ENCODE assay signal across 16 mouse cellular contexts in genomic region chr4:131461728-131462127, GRCm38 (mm10).
DNase-seq lines count a peak whose midpoint lies in the region; ATAC-seq lines count a peak whose summit lies in the region.
"Had no signal": no experiment of that assay in that cellular context is flagged by ENCODE, and none has a peak within 500 bp of the region (broad histone marks: within the 10 kb centered on the region; RNA-seq: fewer than 3 reads in every experiment).

No protein-coding gene starts in this region.

- H3K4me1 ChIP-seq in forebrain, embryonic 11.5 days (replicated peaks; ENCODE audit: control insufficient read depth, insufficient read depth, low read length): peaks cover 10% of the 10 kb centered on the region
- peaks cover 17% of the 10 kb centered on the region for H3K4me1 ChIP-seq in hindbrain, embryonic 14.5 days (replicated peaks; ENCODE audit: control insufficient read depth, insufficient read depth, low read length)
- H3K4me1 ChIP-seq in neural tube, embryonic 14.5 days (ENCODE audit: control insufficient read depth, insufficient read depth, low read length): peaks cover 15% of the 10 kb centered on the region

- intact Hi-C loops in heart, postnatal 25 days (cut with DNase I): no loop called here

- ATAC-seq in forebrain, embryonic 11.5 days (replicated peaks; ENCODE audit: low FRiP score): peak; percentile 90
- peak; percentile 80 for ATAC-seq in hindbrain, embryonic 14.5 days (ENCODE audit: low FRiP score)
- ATAC-seq in neural tube, embryonic 14.5 days (ENCODE audit: low read depth): peak; percentile 86

- no peaks in the 10 kb centered on the region for H3K27me3 ChIP-seq in forebrain, embryonic 11.5 days (ENCODE audit: control insufficient read depth, insufficient read depth, low read length)
- no peaks in the 10 kb centered on the region for H3K27me3 ChIP-seq in hindbrain, embryonic 14.5 days (ENCODE audit: control insufficient read depth, insufficient read depth, low read length)
- no peaks in the 10 kb centered on the region for H3K27me3 ChIP-seq in neural tube, embryonic 14.5 days (ENCODE audit: control insufficient read depth, insufficient read depth, low read length)
- H3K27me3 ChIP-seq: Patski had no signal

- H3K27ac ChIP-seq in forebrain, embryonic 11.5 days (ENCODE audit: low read depth, low read length): peak overlapping the region; percentile 95
- peak overlapping the region; percentile 70 for H3K27ac ChIP-seq in hindbrain, embryonic 14.5 days
- peak overlapping the region; percentile 36; the same call in 1 of the 2 replicates for H3K27ac ChIP-seq in neural tube, embryonic 14.5 days (ENCODE audit: low read depth, low read length)

- DNase-seq in heart, adult 11 months: peak; percentile 71
- no peak for DNase-seq in heart, postnatal 25 days (ENCODE audit: low spot score)
- DNase-seq in forebrain, embryonic 11.5 days (ENCODE audit: low spot score): peak; percentile 76
- peak; percentile 48 for DNase-seq in hindbrain, embryonic 14.5 days (ENCODE audit: low spot score)
- DNase-seq in spleen, adult 18-20 months: no peak
- DNase-seq in adrenal gland, postnatal 14 days: no peak
- DNase-seq in cerebellum, adult 9-10 months: no peak
- DNase-seq: cerebellum, adult 18-20 months; gastrocnemius, postnatal 14 days; kidney, adult 18-20 months; lung, embryonic 14.5 days; right cerebral cortex, postnatal 4 days had no signal

- WGBS in forebrain, embryonic 11.5 days: 26% methylated on average over 7 of the region's 7 CpGs
- 33% methylated on average over 7 of the region's 7 CpGs for WGBS in hindbrain, embryonic 14.5 days
- 18% methylated on average over 7 of the region's 7 CpGs for WGBS in neural tube, embryonic 14.5 days

- H3K36me3 ChIP-seq in forebrain, embryonic 11.5 days (ENCODE audit: control insufficient read depth, insufficient read depth, low read length): no peaks in the 10 kb centered on the region
- no peaks in the 10 kb centered on the region for H3K36me3 ChIP-seq in hindbrain, embryonic 14.5 days (replicated peaks; ENCODE audit: control insufficient read depth, insufficient read depth)
- H3K36me3 ChIP-seq in neural tube, embryonic 14.5 days (ENCODE audit: control insufficient read depth, insufficient read depth, low read length): no peaks in the 10 kb centered on the region

- no peak overlapping the region for H3K4me2 ChIP-seq in forebrain, embryonic 11.5 days (ENCODE audit: low read depth, low read length, severe bottlenecking)
- H3K4me2 ChIP-seq in hindbrain, embryonic 14.5 days (replicated peaks): no peak overlapping the region
- H3K4me2 ChIP-seq in neural tube, embryonic 14.5 days (ENCODE audit: low read depth, low read length): no peak overlapping the region
- H3K4me2 ChIP-seq: heart, embryonic 11.5 days; liver, embryonic 11.5 days; lung, embryonic 14.5 days had no signal

- no peak overlapping the region for H3K9ac ChIP-seq in forebrain, embryonic 11.5 days (ENCODE audit: low read length)
- H3K9ac ChIP-seq in hindbrain, embryonic 14.5 days: no peak overlapping the region
- no peak overlapping the region for H3K9ac ChIP-seq in neural tube, embryonic 14.5 days (replicated peaks; ENCODE audit: low read depth, low read length)
- H3K9ac ChIP-seq: lung, embryonic 14.5 days had no signal

- H3K4me3 ChIP-seq in forebrain, embryonic 11.5 days (ENCODE audit: low read depth, low read length): no peak overlapping the region
- no peak overlapping the region for H3K4me3 ChIP-seq in hindbrain, embryonic 14.5 days (replicated peaks; ENCODE audit: low read length)
- no peak overlapping the region for H3K4me3 ChIP-seq in neural tube, embryonic 14.5 days (ENCODE audit: low read depth, low read length)

- no peaks in the 10 kb centered on the region; the same call in 1 of the 2 replicates for H3K9me3 ChIP-seq in forebrain, embryonic 11.5 days (ENCODE audit: control insufficient read depth, low read length)
- peaks cover 19% of the 10 kb centered on the region; the same call in 1 of the 2 replicates for H3K9me3 ChIP-seq in hindbrain, embryonic 14.5 days (ENCODE audit: control insufficient read depth, low read length)
- no peaks in the 10 kb centered on the region for H3K9me3 ChIP-seq in neural tube, embryonic 14.5 days (ENCODE audit: control insufficient read depth, low read length)

Comparison
In these comparisons a context has a peak if more than half of its experiments do, and no peak if none do; other contexts are left out.
1. DNase-seq: peak in heart, adult 11 months (single experiment), forebrain, embryonic 11.5 days (single experiment) and hindbrain, embryonic 14.5 days (single experiment); none in heart, postnatal 25 days (single experiment), spleen, adult 18-20 months (0 of 2), adrenal gland, postnatal 14 days (single experiment) and cerebellum, adult 9-10 months (single experiment).
2. H3K27ac ChIP-seq: peak in every context shown above with its lines; median percentile 95 in forebrain, embryonic 11.5 days; 70 in hindbrain, embryonic 14.5 days; 36 in neural tube, embryonic 14.5 days.
3. Peak in every context shown above with its lines, with median percentiles within 50 percentile points of each other: ATAC-seq.